Mouse (Mus musculus): ENCODE results near the gene Hacd1.

- TF ChIP-seq POLR2A (IDR thresholded peaks at IDR 0.05; ENCODE audit: low read depth, low read length) (no peak), CTCF (IDR thresholded peaks at IDR 0.05; ENCODE audit: extremely low read depth, insufficient read length, insufficient replicate concordance, low read depth, low read length) (no peak)
Measured at GRCm38 (mm10) chr2:14005121-14005520, 50.8 kb downstream of the Hacd1 start.
